Mouse (Mus musculus) layer of hippocampus, adult 8-10 months (tissue): ENCODE data around the gene Ncf1. TPM values are rescaled to one million over a fixed set of nuclear protein-coding genes. Genes with fewer than 3 reads are reported as not detected.

Experiments
- DNase-seq, 2 experiments: peaks; one replicate each; pipeline ENCODE4 v3.0.0; 2022; ENCODE audit warnings: low spot score in 2 of 2
- total RNA-seq, 4 experiments: library from RNA; stranded (reverse); gene quantifications; 2 replicates each; pipeline ENCODE4 v1.2.4; 2022

Gene Ncf1
- total RNA-seq, 4 experiments from 2014 or later: 6.3 to 25.6 (median 14.7) TPM

DNA sequence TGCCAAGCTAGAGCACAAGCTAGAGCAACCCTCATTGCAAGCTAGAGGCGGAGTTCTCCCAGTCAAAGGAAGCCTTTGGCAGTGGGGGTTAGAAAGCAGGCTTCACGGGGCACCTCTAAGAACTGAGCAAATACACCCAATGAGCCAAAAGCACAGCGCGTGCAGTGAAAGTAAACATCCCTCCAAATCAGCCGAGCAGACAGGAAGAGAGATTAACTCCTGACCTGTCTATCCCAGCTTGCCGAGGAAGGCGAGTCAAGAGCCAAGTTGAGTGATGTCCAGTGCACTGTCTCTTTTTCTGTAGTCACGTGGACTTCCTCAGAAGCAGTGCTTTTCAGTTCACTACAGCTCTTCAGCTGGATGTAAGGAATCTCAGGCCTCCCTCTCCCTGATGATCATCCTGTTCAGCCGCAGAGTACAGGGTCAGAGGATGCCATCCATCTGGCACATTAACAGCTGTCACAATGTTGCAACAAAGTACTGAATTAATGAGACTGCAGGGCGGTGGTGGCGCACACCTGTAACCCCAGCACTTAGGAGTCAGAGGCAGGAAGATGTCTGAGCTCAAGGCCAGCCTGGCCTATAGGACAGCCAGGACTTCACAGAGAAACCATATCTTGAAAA lies 19.4 kb downstream of the Ncf1 start:
- DNase-seq: no peak

DNA sequence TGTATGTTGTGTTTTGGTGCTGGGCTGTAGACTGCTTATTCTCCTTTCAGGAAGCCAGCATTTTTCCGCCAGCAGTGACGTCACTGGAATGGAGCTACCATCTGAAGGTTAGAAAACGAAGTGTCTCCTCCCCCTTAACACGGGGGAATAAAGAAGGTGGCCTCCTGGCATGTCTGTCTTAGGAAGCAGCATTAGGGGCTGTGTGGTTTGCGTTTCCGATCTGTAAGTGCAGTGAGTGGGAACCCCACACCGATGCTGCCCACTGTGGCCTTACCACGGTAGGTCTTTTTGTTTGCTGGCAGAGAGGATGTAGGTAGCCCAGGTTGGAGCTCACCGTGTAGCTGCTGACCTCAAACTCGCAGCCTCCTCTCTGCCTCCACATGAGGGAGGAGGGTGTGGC lies 22.7 kb downstream of the Ncf1 start:
- no peak for DNase-seq

GRCm38 (mm10) chr5:134193664-134194063 lies 35.8 kb downstream of the Ncf1 start:
- DNase-seq: no peak

GRCm38 (mm10) chr5:134188571-134188970 lies 40.9 kb downstream of the Ncf1 start:
- DNase-seq: no peak

- DNase-seq: peak in 1 of 2 experiments; percentile 52
Measured at GRCm38 (mm10) chr5:134186961-134187731, 42.3 kb downstream of the Ncf1 start.

DNA sequence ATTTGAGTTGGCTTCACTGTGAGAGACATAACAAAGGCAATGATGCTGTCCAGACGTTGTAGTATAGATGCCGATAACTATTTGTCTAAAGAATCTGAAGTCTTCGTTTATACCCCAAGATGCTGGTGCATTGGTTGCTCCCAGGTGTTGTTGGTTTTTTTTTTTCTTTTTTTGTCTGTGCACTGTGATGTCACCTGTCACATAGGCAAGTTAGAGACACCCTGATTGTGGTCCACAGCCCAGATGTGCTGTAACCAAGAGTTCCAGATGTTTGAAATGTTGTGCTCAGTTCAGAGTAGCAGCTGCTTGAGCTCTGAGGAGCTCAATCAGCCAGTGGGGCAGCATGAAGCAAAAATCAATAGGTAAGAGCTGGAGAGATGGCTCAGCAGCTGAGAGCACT lies 43.4 kb downstream of the Ncf1 start:
- no peak for DNase-seq

DNA sequence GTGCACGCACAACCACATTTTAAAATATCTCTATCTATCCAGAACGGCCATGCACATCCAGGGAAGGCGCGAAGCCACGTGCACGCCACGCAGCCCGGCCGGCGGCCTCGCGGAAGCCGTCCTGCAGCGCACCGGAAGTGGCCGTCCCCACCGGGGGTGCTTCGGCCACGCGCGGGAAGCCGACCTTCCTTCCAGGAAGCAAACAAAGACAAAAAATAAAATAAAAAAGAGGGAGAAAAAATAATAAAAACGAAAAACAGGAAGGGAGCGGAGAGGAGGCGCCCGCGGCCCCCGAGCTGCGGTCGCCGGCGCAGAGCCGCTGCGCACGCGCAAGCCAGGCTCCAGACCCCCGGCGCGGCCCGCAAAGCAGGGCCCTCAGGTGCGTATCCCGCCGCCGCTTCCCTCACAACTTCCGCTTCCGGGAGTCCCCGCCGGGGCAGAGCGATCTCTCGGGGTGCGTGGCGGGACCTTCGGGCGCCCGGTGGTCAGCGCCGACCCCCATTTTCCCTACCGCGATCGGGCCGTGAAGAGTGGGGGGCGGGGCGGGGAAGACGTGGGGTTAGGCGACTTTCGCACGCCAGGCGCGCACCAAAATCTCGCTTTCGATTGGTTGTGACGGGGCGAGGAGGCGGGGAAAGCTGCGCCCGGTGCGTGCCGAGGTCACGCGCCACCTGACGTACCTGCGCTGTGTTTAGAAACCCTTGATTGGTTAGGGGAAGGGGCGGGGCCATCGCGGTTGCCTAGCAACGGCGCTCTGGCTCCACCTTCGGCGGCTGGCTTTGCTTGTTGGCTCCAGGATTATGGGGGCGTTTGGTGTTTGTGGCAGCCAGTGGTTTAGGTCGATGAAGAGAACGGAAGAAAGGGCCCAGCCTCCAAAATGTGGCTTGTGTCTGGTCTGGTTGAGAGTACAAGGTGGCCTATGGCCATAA lies 45.3 kb downstream of the Ncf1 start, which contains the start of gene Gtf2ird2:
Gtf2ird2 (plus strand) TSS at position 140 of the 929 bp plus-strand sequence.
- peak; percentile 98 to 99 for DNase-seq

DNA sequence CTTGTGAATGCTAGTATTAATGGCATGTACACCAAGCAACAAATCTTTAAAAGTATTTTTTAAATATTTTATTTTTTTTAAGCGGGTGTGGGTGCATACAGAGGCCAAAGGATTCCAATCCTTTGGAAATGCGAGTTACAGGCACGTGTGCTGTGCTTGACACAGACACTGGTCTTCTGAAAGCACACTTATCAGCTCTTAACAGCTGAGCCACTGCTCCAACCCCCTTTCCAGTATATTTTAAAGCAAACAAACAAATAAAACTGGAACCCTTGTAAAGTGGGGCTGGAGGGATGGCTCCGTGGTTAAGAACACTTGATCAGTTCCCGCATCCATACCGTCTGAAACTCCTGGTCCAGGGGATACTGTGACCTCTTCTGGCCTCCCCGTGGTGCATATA lies 46.3 kb downstream of the Ncf1 start:
- no peak for DNase-seq

DNA sequence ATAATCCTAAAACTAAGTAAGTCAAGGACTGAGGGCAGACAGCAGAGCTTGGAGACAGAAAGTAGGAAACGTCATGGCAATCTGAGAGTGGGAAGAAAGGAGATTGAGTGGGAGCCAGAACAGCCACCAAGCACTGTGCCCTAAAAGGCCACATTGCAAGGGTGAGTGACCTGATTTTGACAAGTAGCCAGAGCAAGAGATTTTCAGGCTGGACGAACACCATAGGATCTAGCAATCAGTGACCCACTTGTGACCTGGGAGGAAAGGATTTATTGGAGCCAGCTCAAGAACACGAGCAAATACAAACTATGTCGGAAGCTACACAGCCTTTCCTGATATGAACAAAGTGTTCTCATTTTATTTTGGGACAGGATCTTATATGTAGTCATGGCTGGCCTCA lies 46.7 kb downstream of the Ncf1 start:
- DNase-seq: no peak

DNA sequence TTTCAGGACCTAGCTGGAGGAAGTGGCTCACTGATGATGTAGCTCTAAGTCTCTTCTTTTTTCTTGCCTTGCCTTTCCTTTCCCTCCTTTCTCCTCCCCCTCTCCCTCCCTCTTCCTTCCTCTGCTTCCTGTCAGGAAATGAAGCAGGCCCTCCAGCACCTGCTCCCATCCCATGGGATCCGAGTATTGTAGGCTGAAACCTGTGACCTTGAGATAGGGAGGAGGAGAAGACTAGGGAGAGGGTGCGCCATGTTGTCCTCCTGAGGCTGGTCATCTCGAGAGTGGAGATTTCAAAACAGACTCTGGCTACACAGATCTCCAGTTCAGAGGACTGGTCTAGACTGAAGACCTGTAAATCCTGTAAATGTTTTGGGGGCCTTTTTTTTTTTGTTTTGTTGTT lies 47.3 kb downstream of the Ncf1 start:
- DNase-seq: no peak

GRCm38 (mm10) chr5:134179871-134180270 lies 49.6 kb downstream of the Ncf1 start:
- peak; percentile 62 to 89 for DNase-seq

DNA sequence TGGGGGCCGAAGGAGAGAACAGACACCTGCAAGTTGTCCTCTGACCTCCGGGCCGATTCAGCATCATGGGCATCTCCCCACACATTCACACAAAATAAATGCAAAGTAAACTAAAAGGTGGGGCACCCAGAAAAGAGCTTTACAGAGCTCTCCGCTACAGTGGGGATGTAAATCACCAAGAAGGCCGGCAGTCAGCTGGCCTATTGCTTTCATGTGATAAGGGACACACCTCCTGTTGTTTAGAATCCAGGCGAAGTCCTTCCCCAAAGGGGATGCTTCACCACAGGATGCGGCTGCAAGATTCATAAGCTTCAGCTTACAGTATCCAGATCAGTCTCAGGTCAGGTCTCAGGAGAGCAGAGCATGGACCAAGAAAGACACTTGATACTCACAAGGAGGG lies 50.9 kb downstream of the Ncf1 start:
- no peak for DNase-seq

GRCm38 (mm10) chr5:134176169-134176881 lies 53.1 kb downstream of the Ncf1 start, which contains the start of gene Rcc1l:
Gene Rcc1l, minus strand, starts transcription at chr5:134176774.
- DNase-seq: peak; percentile 83 to 85

- no peak for DNase-seq
Measured at GRCm38 (mm10) chr5:134175696-134176095, 53.7 kb downstream of the Ncf1 start.

DNA sequence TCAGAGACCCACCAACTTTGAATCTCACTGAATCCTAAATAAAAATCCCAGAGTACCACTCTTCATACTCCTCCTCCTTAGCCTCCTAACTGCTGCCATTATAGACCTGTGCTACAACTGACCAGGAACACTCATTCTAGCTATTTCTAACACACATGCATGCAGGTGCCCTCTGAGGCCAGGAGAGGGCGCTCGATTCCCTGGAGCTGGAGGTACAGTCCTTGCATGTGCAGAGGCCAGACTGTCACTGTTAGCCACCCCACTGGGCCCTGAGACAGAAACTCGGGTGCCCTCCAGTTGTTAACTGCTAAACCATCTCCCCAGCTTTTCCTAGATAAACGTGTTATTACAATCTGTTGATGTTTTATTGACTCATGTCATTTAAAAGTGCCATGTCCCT lies 56.2 kb downstream of the Ncf1 start:
- DNase-seq: no peak

DNA sequence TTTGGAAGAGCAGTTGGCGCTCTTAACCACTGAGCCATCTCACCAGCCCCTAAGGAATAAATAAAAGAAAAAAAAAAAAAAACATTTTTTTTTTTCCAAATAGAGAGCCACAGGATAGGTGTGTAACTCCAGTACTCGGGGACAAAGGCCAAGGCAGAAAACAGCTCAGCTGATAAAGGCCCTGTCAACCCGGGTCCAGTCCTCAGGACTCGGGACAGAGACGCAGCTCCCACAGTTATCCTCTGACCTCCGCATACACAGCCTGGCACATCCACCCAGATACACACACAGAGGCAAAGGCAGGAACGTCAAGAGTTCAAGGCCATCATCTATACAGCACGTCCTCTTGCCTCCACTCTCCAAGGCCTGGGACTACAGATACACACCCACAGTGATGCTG lies 59.3 kb downstream of the Ncf1 start:
- DNase-seq: no peak

Other genes starting within 250 kb of the Ncf1 start
- 100 to 1,000 TPM in 1 of 4 experiments, 10 to 100 TPM in 3; 53.3 to 102 (median 68.7) TPM for gene Castor2, start 129.9 kb downstream of the Ncf1 start, total RNA-seq
- 10 to 100 TPM; 15.6 to 18.8 (median 16.9) TPM for gene Rcc1l, start 52.9 kb downstream of the Ncf1 start, total RNA-seq
- gene Gtf2ird2, start 45.6 kb downstream of the Ncf1 start, total RNA-seq: 10 to 100 TPM; 16.1 to 19.6 (median 16.4) TPM
- 100 to 1,000 TPM; 200 to 239 (median 224) TPM for gene Gtf2i, start 85.1 kb upstream of the Ncf1 start, total RNA-seq
- gene Gtf2ird1, start 227.1 kb upstream of the Ncf1 start, total RNA-seq: 10 to 100 TPM; 26.8 to 35.0 (median 32.8) TPM